In genomic region chr17:34118113-34118872, GRCm38 (mm10) we compare ENCODE assay signal across 8 mouse cellular contexts. TPM values are rescaled to one million over a fixed set of nuclear protein-coding genes. Genes with fewer than 3 reads are reported as not detected.
DNase-seq lines count a peak whose midpoint lies in the region; ATAC-seq and TF ChIP-seq lines count a peak whose summit lies in the region.

No protein-coding gene starts in this region.

- TF ChIP-seq CTCF in heart, postnatal 0 days (IDR thresholded peaks at IDR 0.05; ENCODE audit: low read depth) = no peak

- H3K9ac ChIP-seq in embryonic facial prominence, embryonic 11.5 days (replicated peaks; ENCODE audit: low read length) = peak overlapping the region; percentile 92
- H3K9ac ChIP-seq in heart, postnatal 0 days (replicated peaks; ENCODE audit: low read depth, low read length) = peak overlapping the region; percentile 86
- peak overlapping the region; percentile 93 for H3K9ac ChIP-seq in limb, embryonic 11.5 days (ENCODE audit: low read length)
- H3K9ac ChIP-seq in midbrain, embryonic 16.5 days (ENCODE audit: low read depth, low read length) = peak overlapping the region; percentile 85

- H3K4me1 ChIP-seq in embryonic facial prominence, embryonic 11.5 days (ENCODE audit: control insufficient read depth, insufficient read depth, low read length) = peaks cover 6% of the 10 kb centered on the region; the same call in 1 of the 2 replicates
- peaks cover 9% of the 10 kb centered on the region; the same call in 1 of the 2 replicates for H3K4me1 ChIP-seq in heart, postnatal 0 days (ENCODE audit: control insufficient read depth, insufficient read depth)
- peaks cover 11% of the 10 kb centered on the region for H3K4me1 ChIP-seq in limb, embryonic 11.5 days (ENCODE audit: control insufficient read depth, insufficient read depth, low read length)
- peaks cover 20% of the 10 kb centered on the region for H3K4me1 ChIP-seq in midbrain, embryonic 16.5 days (ENCODE audit: control insufficient read depth, insufficient read depth, low read length)

- no peaks in the 10 kb centered on the region for H3K9me3 ChIP-seq in embryonic facial prominence, embryonic 11.5 days (replicated peaks; ENCODE audit: control insufficient read depth, low read length)
- H3K9me3 ChIP-seq in heart, postnatal 0 days (replicated peaks; ENCODE audit: control insufficient read depth, low read length) = no peaks in the 10 kb centered on the region
- no peaks in the 10 kb centered on the region for H3K9me3 ChIP-seq in limb, embryonic 11.5 days (ENCODE audit: control insufficient read depth, low read length)
- no peaks in the 10 kb centered on the region for H3K9me3 ChIP-seq in midbrain, embryonic 16.5 days (replicated peaks; ENCODE audit: control insufficient read depth, low read length, poor library complexity, severe bottlenecking)

- DNase-seq in adrenal gland, adult 18-20 months (ENCODE audit: low spot score in 2 of 2) = peak; percentile 43 to 49
- no peak for DNase-seq in adrenal gland, adult 2 months
- peak; percentile 77 for DNase-seq in R1 (ENCODE audit: low read depth, low spot score)
- DNase-seq in embryonic facial prominence, embryonic 11.5 days (ENCODE audit: low spot score) = peak; percentile 43
- no peak for DNase-seq in heart, postnatal 0 days (ENCODE audit: low spot score)
- DNase-seq in limb, embryonic 11.5 days (ENCODE audit: low spot score) = peak; percentile 51
- DNase-seq in thymus, adult 18-20 months = peak; percentile 65 to 68

- peak overlapping the region; percentile 100 for H3K4me3 ChIP-seq in embryonic facial prominence, embryonic 11.5 days (ENCODE audit: low read depth, low read length)
- H3K4me3 ChIP-seq in heart, postnatal 0 days (ENCODE audit: low read depth, low read length) = peak overlapping the region; percentile 95
- peak overlapping the region; percentile 99 for H3K4me3 ChIP-seq in limb, embryonic 11.5 days (ENCODE audit: low read depth, low read length)
- peak overlapping the region; percentile 88 for H3K4me3 ChIP-seq in midbrain, embryonic 16.5 days (ENCODE audit: low read depth, low read length)

- no peak for TF ChIP-seq EP300 in heart, postnatal 0 days (IDR thresholded peaks at IDR 0.05; ENCODE audit: low read depth)

- H3K27ac ChIP-seq in embryonic facial prominence, embryonic 11.5 days (replicated peaks; ENCODE audit: low read depth, low read length) = peak overlapping the region; percentile 100
- peak overlapping the region; percentile 77 for H3K27ac ChIP-seq in heart, postnatal 0 days (ENCODE audit: low read depth)
- H3K27ac ChIP-seq in limb, embryonic 11.5 days (replicated peaks; ENCODE audit: low read depth, low read length) = peak overlapping the region; percentile 100
- peak overlapping the region; percentile 100 for H3K27ac ChIP-seq in midbrain, embryonic 16.5 days (ENCODE audit: low read length)

- WGBS in embryonic facial prominence, embryonic 11.5 days = under 1% methylated on average over 66 of the region's 67 CpGs
- WGBS in heart, postnatal 0 days = 1% methylated on average over 66 of the region's 67 CpGs
- WGBS in limb, embryonic 11.5 days = under 1% methylated on average over 60 of the region's 67 CpGs
- under 1% methylated on average over 67 of the region's 67 CpGs for WGBS in midbrain, embryonic 16.5 days

- ATAC-seq in embryonic facial prominence, embryonic 11.5 days (replicated peaks; ENCODE audit: insufficient number of reproducible peaks, low FRiP score, low TSS enrichment, low read depth) = no peak
- no peak for ATAC-seq in heart, postnatal 0 days (ENCODE audit: insufficient read depth, low read depth)
- no peak for ATAC-seq in limb, embryonic 11.5 days (ENCODE audit: insufficient number of reproducible peaks, low FRiP score, low TSS enrichment, low read depth)
- ATAC-seq in midbrain, embryonic 16.5 days = no peak

- peaks cover 30% of the 10 kb centered on the region for H3K36me3 ChIP-seq in embryonic facial prominence, embryonic 11.5 days (replicated peaks; ENCODE audit: control insufficient read depth, insufficient read depth, low read depth, low read length)
- H3K36me3 ChIP-seq in heart, postnatal 0 days (replicated peaks; ENCODE audit: control insufficient read depth, insufficient read depth, low read length) = peaks cover 49% of the 10 kb centered on the region
- H3K36me3 ChIP-seq in limb, embryonic 11.5 days (ENCODE audit: control insufficient read depth, insufficient read depth, low read length) = peaks cover 43% of the 10 kb centered on the region
- H3K36me3 ChIP-seq in midbrain, embryonic 16.5 days (ENCODE audit: control insufficient read depth, insufficient read depth, low read length) = peaks cover 29% of the 10 kb centered on the region

- H3K4me2 ChIP-seq in embryonic facial prominence, embryonic 11.5 days (ENCODE audit: low read depth, low read length) = peak overlapping the region; percentile 81
- H3K4me2 ChIP-seq in heart, postnatal 0 days (ENCODE audit: low read depth, low read length) = peak overlapping the region; percentile 82
- H3K4me2 ChIP-seq in limb, embryonic 11.5 days (ENCODE audit: low read depth, severe bottlenecking) = peak overlapping the region; percentile 97
- H3K4me2 ChIP-seq in midbrain, embryonic 16.5 days (ENCODE audit: low read length) = peak overlapping the region; percentile 84

- no peaks in the 10 kb centered on the region for H3K27me3 ChIP-seq in embryonic facial prominence, embryonic 11.5 days (ENCODE audit: control insufficient read depth, insufficient read depth, low read length)
- no peaks in the 10 kb centered on the region for H3K27me3 ChIP-seq in heart, postnatal 0 days (ENCODE audit: control insufficient read depth, insufficient read depth, low read length)
- no peaks in the 10 kb centered on the region for H3K27me3 ChIP-seq in limb, embryonic 11.5 days (ENCODE audit: control insufficient read depth, insufficient read depth, low read length)
- no peaks in the 10 kb centered on the region for H3K27me3 ChIP-seq in midbrain, embryonic 16.5 days (ENCODE audit: control insufficient read depth, insufficient read depth, low read depth, low read length)

RNA-seq across cellular contexts. Expression of gene H2-DMa, which starts 1.0 kb away (rescaled TPM):
- total RNA-seq in adrenal gland, adult 18-20 months (2021) = 10 to 100 TPM; 14.7 to 21.0 TPM
- 10 to 100 TPM; 14.4 to 18.9 TPM for total RNA-seq in adrenal gland, adult 2 months (2021)
- polyA plus RNA-seq in adrenal gland, adult 2 months (2012; rRNA removed) = 24.2 and 27.4 TPM in 2 replicates
- polyA plus RNA-seq in embryonic facial prominence, embryonic 11.5 days (2014; fragmentation: Nextera tagmentation; extraction: Ambion mirVana) = 9.4 and 9.7 TPM in 2 replicates
- total RNA-seq in heart, postnatal 0 days (2014; rRNA removed; ENCODE audit: low replicate concordance) = 2.6 and 7.2 TPM in 2 replicates
- polyA plus RNA-seq in heart, postnatal 0 days (2015; fragmentation: Nextera tagmentation; extraction: Ambion mirVana) = 4.2 and 4.6 TPM in 2 replicates
- 7.5 and 9.1 TPM in 2 replicates for polyA plus RNA-seq in limb, embryonic 11.5 days (2014; fragmentation: Nextera tagmentation; extraction: Ambion mirVana)
- polyA plus RNA-seq in midbrain, embryonic 16.5 days (2015; fragmentation: Nextera tagmentation; extraction: Ambion mirVana) = 22.5 and 22.7 TPM in 2 replicates

RNA-seq across cellular contexts. Expression of gene Brd2, which starts 4.1 kb away (rescaled TPM):
- total RNA-seq in adrenal gland, adult 18-20 months (2021) = 100 to 1,000 TPM; 199 to 244 TPM
- 100 to 1,000 TPM; 173 to 286 TPM for total RNA-seq in adrenal gland, adult 2 months (2021)
- polyA plus RNA-seq in adrenal gland, adult 2 months (2012; rRNA removed) = 103 and 104 TPM in 2 replicates
- 95.9 and 114 TPM in 2 replicates for polyA plus RNA-seq in embryonic facial prominence, embryonic 11.5 days (2014; fragmentation: Nextera tagmentation; extraction: Ambion mirVana)
- total RNA-seq in heart, postnatal 0 days (2014; rRNA removed; ENCODE audit: low replicate concordance) = 83.2 and 87.5 TPM in 2 replicates
- 33.4 and 38.4 TPM in 2 replicates for polyA plus RNA-seq in heart, postnatal 0 days (2015; fragmentation: Nextera tagmentation; extraction: Ambion mirVana)
- 141 and 152 TPM in 2 replicates for polyA plus RNA-seq in limb, embryonic 11.5 days (2014; fragmentation: Nextera tagmentation; extraction: Ambion mirVana)
- 117 and 126 TPM in 2 replicates for polyA plus RNA-seq in midbrain, embryonic 16.5 days (2015; fragmentation: Nextera tagmentation; extraction: Ambion mirVana)

RNA-seq across cellular contexts. Expression of gene H2-DMb2, which starts 24.8 kb away (rescaled TPM):
- total RNA-seq in adrenal gland, adult 18-20 months (2021) = 1 to 10 TPM; 2.0 to 3.8 TPM
- total RNA-seq in adrenal gland, adult 2 months (2021) = 1 to 10 TPM; 2.0 to 3.4 TPM
- 1.3 and 2.3 TPM in 2 replicates for polyA plus RNA-seq in adrenal gland, adult 2 months (2012; rRNA removed)
- not detected in 2 replicates for polyA plus RNA-seq in embryonic facial prominence, embryonic 11.5 days (2014; fragmentation: Nextera tagmentation; extraction: Ambion mirVana)
- 1.5 TPM in 1 of 2 replicates, not detected in the other for total RNA-seq in heart, postnatal 0 days (2014; rRNA removed; ENCODE audit: low replicate concordance)
- 0.33 and 0.38 TPM in 2 replicates for polyA plus RNA-seq in heart, postnatal 0 days (2015; fragmentation: Nextera tagmentation; extraction: Ambion mirVana)
- 0.23 TPM in 1 of 2 replicates, not detected in the other for polyA plus RNA-seq in limb, embryonic 11.5 days (2014; fragmentation: Nextera tagmentation; extraction: Ambion mirVana)
- polyA plus RNA-seq in midbrain, embryonic 16.5 days (2015; fragmentation: Nextera tagmentation; extraction: Ambion mirVana) = 0.49 and 0.53 TPM in 2 replicates

RNA-seq across cellular contexts. Expression of gene H2-Oa, which starts 26.2 kb away (rescaled TPM):
- total RNA-seq in adrenal gland, adult 18-20 months (2021) = under 1 TPM; 0.36 to 0.54 TPM
- under 1 TPM in 1 of 2 experiments, not detected in 1; 0.62 TPM for total RNA-seq in adrenal gland, adult 2 months (2021)
- polyA plus RNA-seq in adrenal gland, adult 2 months (2012; rRNA removed) = 1.9 TPM in 2 replicates
- 0.20 and 0.26 TPM in 2 replicates for polyA plus RNA-seq in embryonic facial prominence, embryonic 11.5 days (2014; fragmentation: Nextera tagmentation; extraction: Ambion mirVana)
- total RNA-seq in heart, postnatal 0 days (2014; rRNA removed; ENCODE audit: low replicate concordance) = not detected in 2 replicates
- polyA plus RNA-seq in heart, postnatal 0 days (2015; fragmentation: Nextera tagmentation; extraction: Ambion mirVana) = not detected in 2 replicates
- 0.55 and 1.2 TPM in 2 replicates for polyA plus RNA-seq in limb, embryonic 11.5 days (2014; fragmentation: Nextera tagmentation; extraction: Ambion mirVana)
- 0.16 TPM in 1 of 2 replicates, not detected in the other for polyA plus RNA-seq in midbrain, embryonic 16.5 days (2015; fragmentation: Nextera tagmentation; extraction: Ambion mirVana)

RNA-seq across cellular contexts. Expression of gene H2-DMb1, which starts 34.6 kb away (rescaled TPM):
- 10 to 100 TPM in 1 of 2 experiments, 1 to 10 TPM in 1; 8.5 to 13.3 TPM for total RNA-seq in adrenal gland, adult 18-20 months (2021)
- 10 to 100 TPM in 1 of 2 experiments, 1 to 10 TPM in 1; 6.4 to 12.3 TPM for total RNA-seq in adrenal gland, adult 2 months (2021)
- 32.6 and 33.3 TPM in 2 replicates for polyA plus RNA-seq in adrenal gland, adult 2 months (2012; rRNA removed)
- polyA plus RNA-seq in embryonic facial prominence, embryonic 11.5 days (2014; fragmentation: Nextera tagmentation; extraction: Ambion mirVana) = 1.3 and 1.4 TPM in 2 replicates
- 0.19 TPM in 1 of 2 replicates, not detected in the other for total RNA-seq in heart, postnatal 0 days (2014; rRNA removed; ENCODE audit: low replicate concordance)
- 0.65 and 0.90 TPM in 2 replicates for polyA plus RNA-seq in heart, postnatal 0 days (2015; fragmentation: Nextera tagmentation; extraction: Ambion mirVana)
- polyA plus RNA-seq in limb, embryonic 11.5 days (2014; fragmentation: Nextera tagmentation; extraction: Ambion mirVana) = 0.45 and 0.61 TPM in 2 replicates
- 0.69 and 0.88 TPM in 2 replicates for polyA plus RNA-seq in midbrain, embryonic 16.5 days (2015; fragmentation: Nextera tagmentation; extraction: Ambion mirVana)

Comparison
In these comparisons a context has a peak if more than half of its experiments do, and no peak if none do; other contexts are left out.
1. DNase-seq: peak in adrenal gland, adult 18-20 months (2 of 2), R1 (single experiment), embryonic facial prominence, embryonic 11.5 days (single experiment), limb, embryonic 11.5 days (single experiment) and thymus, adult 18-20 months (2 of 2); none in adrenal gland, adult 2 months (single experiment) and heart, postnatal 0 days (single experiment).
2. Peak in every context shown above with its lines, with median percentiles within 50 percentile points of each other: H3K27ac ChIP-seq, H3K4me2 ChIP-seq, H3K4me3 ChIP-seq and H3K9ac ChIP-seq.